Mouse (Mus musculus) CH12.LX (cell line): ENCODE measurements around the gene Dlg2.

Experiments
- CTCF ChIP-seq, 2 experiments: IDR thresholded peaks in 1 of 2; conservative IDR thresholded peaks in 1 of 2; 2 replicates each; pipeline ENCODE4 v1.5.1; 2011 to 2012; ENCODE audit warnings: low read depth in 2 of 2, low read length in 2 of 2, improper control_type of control experiment in 1 of 2, inconsistent platforms in 1 of 2, mild to moderate bottlenecking in 1 of 2, moderate library complexity in 1 of 2
- EP300 ChIP-seq: IDR thresholded peaks from 2 replicates; pipeline ENCODE4 v1.6.1; 2011; ENCODE audit warnings: low read length, improper control_type of control experiment
- MAFK ChIP-seq: IDR thresholded peaks from 2 replicates; pipeline ENCODE4 v1.6.1; 2011; ENCODE audit warnings: low read length, improper control_type of control experiment; ENCODE audit not compliant: insufficient replicate concordance
- MXI1 ChIP-seq: IDR thresholded peaks from 2 replicates; pipeline ENCODE4 v1.6.1; 2011; ENCODE audit warnings: mild to moderate bottlenecking, low read depth, low read length, improper control_type of control experiment
- POLR2A ChIP-seq: IDR thresholded peaks from 2 replicates; pipeline ENCODE4 v1.6.1; 2011; ENCODE audit warnings: low read depth, mild to moderate bottlenecking, improper control_type of control experiment, low read length
- SIN3A ChIP-seq: IDR thresholded peaks from 2 replicates; pipeline ENCODE4 v1.6.1; 2012; ENCODE audit warnings: low read length, improper control_type of control experiment, inconsistent platforms

- TF ChIP-seq POLR2A: no peak
- no peak for TF ChIP-seq SIN3A
- TF ChIP-seq EP300: no peak
- TF ChIP-seq CTCF (conservative IDR thresholded peaks at IDR 0.05 in 1 of 2, IDR thresholded peaks at IDR 0.05 in 1 of 2; ENCODE audit: low read depth in 2 of 2, low read length in 2 of 2): no peak
- no peak for TF ChIP-seq MXI1
- no peak for TF ChIP-seq MAFK
These were observed 1703.6 kb downstream of the Dlg2 start for GRCm38 (mm10) chr7:92180029-92180428.
